Comparison of ENCODE assay signal across 8 mouse cellular contexts in the genomic region with DNA sequence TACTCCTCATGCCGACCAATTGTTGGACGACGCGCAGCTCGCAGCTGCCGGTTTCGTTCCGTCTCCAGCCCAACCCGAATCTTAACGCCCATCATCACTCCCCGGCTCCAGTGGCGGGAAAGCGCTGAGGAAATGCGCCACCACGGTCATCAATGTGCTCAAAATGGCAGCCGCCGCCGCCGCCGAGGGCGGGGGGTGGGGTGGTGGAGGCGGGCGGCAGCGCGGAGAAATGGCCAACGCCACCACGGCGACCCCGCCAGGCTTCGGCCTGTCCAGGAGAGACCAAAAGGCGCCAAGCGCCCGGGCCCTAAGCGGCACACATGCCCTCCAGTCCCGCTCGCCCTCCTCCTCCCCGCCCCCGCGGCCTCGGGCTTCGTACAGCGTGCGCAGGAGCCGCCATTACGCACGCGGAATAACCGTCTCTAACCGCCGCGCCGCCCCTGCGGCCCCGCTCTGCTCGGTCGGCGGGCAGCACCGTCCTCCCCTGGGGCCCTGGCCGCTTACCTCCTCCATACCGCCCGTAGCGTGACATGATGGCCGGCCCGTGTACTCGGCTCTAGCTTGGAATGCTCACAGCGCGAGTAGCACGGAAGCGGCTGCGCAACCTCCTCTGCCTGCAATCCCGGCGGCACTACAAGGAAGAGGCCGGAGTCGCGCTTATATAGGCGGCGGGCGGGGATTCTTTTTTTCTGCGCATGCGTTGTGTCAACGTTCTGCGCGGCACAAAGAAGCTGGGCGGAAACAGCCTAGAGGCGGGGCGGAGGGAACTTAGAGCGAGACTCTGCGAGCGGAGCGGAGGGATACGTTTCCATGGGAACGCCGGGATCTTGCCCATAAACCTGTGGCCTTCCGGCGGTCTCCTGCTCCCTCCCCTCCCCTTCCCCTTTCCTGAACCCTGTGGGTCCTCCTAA. TPM values are rescaled to one million over a fixed set of nuclear protein-coding genes. Genes with fewer than 3 reads are reported as not detected.
DNase-seq lines count a peak whose midpoint lies in the region; ATAC-seq lines count a peak whose summit lies in the region.

Gene Srsf7 (minus strand): TSS at position 637 of the 911 bp plus-strand sequence.
Gene Ttc39d (plus strand): TSS at position 790 of the 911 bp plus-strand sequence.

- under 1% methylated on average over 70 of the region's 95 CpGs for WGBS in hindbrain, embryonic 16.5 days
- 2% methylated on average over 88 of the region's 95 CpGs for WGBS in macrophage (ENCODE audit: missing documents)

- peak; percentile 97 for DNase-seq in WW6 (ENCODE audit: low read depth, low spot score)
- peak; percentile 99 for DNase-seq in cerebellum, postnatal 4 days (ENCODE audit: low spot score in 2 of 2)
- DNase-seq in gastrocnemius, adult 18-20 months (ENCODE audit: low spot score), result peak; percentile 98
- peak; percentile 97 for DNase-seq in left cerebral cortex, adult 18-20 months (ENCODE audit: low spot score in 2 of 2)
- DNase-seq in right cerebral cortex, adult 18-20 months, result peak; percentile 98
- DNase-seq in urinary bladder, postnatal 10 days (ENCODE audit: low spot score), result peak; percentile 95

- H3K27ac ChIP-seq in hindbrain, embryonic 16.5 days (ENCODE audit: low read depth, low read length), result peak within 1 kb of the TSS; percentile 100
- peak within 1 kb of the TSS; percentile 59 for H3K27ac ChIP-seq in macrophage

- peak within 1 kb of the TSS; percentile 84 for H3K4me2 ChIP-seq in hindbrain, embryonic 16.5 days (ENCODE audit: low read length)

- H3K36me3 ChIP-seq in hindbrain, embryonic 16.5 days (ENCODE audit: control insufficient read depth, insufficient read depth, low read length), result peaks cover 11% of the 10 kb centered on the region
- peaks cover 28% of the 10 kb centered on the region for H3K36me3 ChIP-seq in macrophage (ENCODE audit: inconsistent target)

- peaks cover 10% of the 10 kb centered on the region for H3K4me1 ChIP-seq in hindbrain, embryonic 16.5 days (ENCODE audit: control insufficient read depth, insufficient read depth, low read depth, low read length)

- H3K79me2 ChIP-seq in macrophage (ENCODE audit: inconsistent target), result peaks cover 43% of the 10 kb centered on the region

- H3K27me3 ChIP-seq in hindbrain, embryonic 16.5 days (replicated peaks; ENCODE audit: control insufficient read depth, insufficient read depth, low read length), result no peaks in the 10 kb centered on the region

- H3K9me3 ChIP-seq in hindbrain, embryonic 16.5 days (ENCODE audit: control insufficient read depth, low read length), result no peaks in the 10 kb centered on the region

- H3K4me3 ChIP-seq in hindbrain, embryonic 16.5 days (ENCODE audit: low read length), result peak within 1 kb of the TSS; percentile 77
- peak within 1 kb of the TSS; percentile 77 for H3K4me3 ChIP-seq in macrophage (ENCODE audit: inconsistent target)

- peak within 1 kb of the TSS; percentile 98 for H3K9ac ChIP-seq in hindbrain, embryonic 16.5 days (ENCODE audit: low read depth, low read length)

- ATAC-seq in hindbrain, embryonic 16.5 days, result peak; percentile 93

RNA-seq across cellular contexts. Expression of gene Srsf7, which starts in this region (rescaled TPM):
- total RNA-seq in gastrocnemius, adult 18-20 months (2021), result 10 to 100 TPM; 26.3 to 31.9 TPM
- 356 and 367 TPM in 2 replicates for polyA plus RNA-seq in hindbrain, embryonic 16.5 days (2015; fragmentation: Nextera tagmentation; extraction: Ambion mirVana)
- 100 to 1,000 TPM; 120 to 125 TPM for total RNA-seq in left cerebral cortex, adult 18-20 months (2021)
- total RNA-seq in macrophage (2018; cell fraction: chromatin; rRNA removed), result 100 to 1,000 TPM in 25 of 26 experiments, 10 to 100 TPM in 1; 85.5 to 244 (median 168) TPM
- 10 to 100 TPM; 42.1 to 61.8 (median 55.0) TPM for total RNA-seq in macrophage (2018; cell fraction: cytosol; rRNA removed)
- 100 to 1,000 TPM in 15 of 26 experiments, 10 to 100 TPM in 11; 67.7 to 218 (median 114) TPM for total RNA-seq in macrophage (2018; cell fraction: nucleus; rRNA removed)
- 52.8 to 163 TPM (median 66.6 TPM) in 3 replicates for polyA plus RNA-seq in macrophage (2018)

RNA-seq across cellular contexts. Expression of gene Ttc39d, which starts in this region (rescaled TPM):
- not detected for total RNA-seq in gastrocnemius, adult 18-20 months (2021)
- 0.10 and 0.19 TPM in 2 replicates for polyA plus RNA-seq in hindbrain, embryonic 16.5 days (2015; fragmentation: Nextera tagmentation; extraction: Ambion mirVana)
- under 1 TPM in 1 of 2 experiments, not detected in 1; 0.14 TPM for total RNA-seq in left cerebral cortex, adult 18-20 months (2021)
- total RNA-seq in macrophage (2018; cell fraction: chromatin; rRNA removed), result not detected
- total RNA-seq in macrophage (2018; cell fraction: cytosol; rRNA removed), result under 1 TPM in 1 of 26 experiments, not detected in 25; 0.05 TPM
- total RNA-seq in macrophage (2018; cell fraction: nucleus; rRNA removed), result under 1 TPM in 1 of 26 experiments, not detected in 25; 0.21 TPM
- not detected in 3 replicates for polyA plus RNA-seq in macrophage (2018)

Comparison
In these comparisons a context has a peak if more than half of its experiments do, and no peak if none do; other contexts are left out.
1. Peak in every context shown above with its lines: DNase-seq, ATAC-seq, H3K4me3 ChIP-seq and H3K27ac ChIP-seq.